ENCODE assay signal across 31 mouse cellular contexts in genomic region chr6:97411327-97411726, GRCm38 (mm10).
DNase-seq lines count a peak whose midpoint lies in the region; ATAC-seq and TF ChIP-seq lines count a peak whose summit lies in the region.
"Had no signal": no experiment of that assay in that cellular context is flagged by ENCODE, and none has a peak within 500 bp of the region (broad histone marks: within the 10 kb centered on the region; RNA-seq: fewer than 3 reads in every experiment).

No protein-coding gene starts in this region.

- H3K4me1 ChIP-seq in embryonic facial prominence, embryonic 14.5 days (ENCODE audit: control insufficient read depth, insufficient read depth, low read length): peaks cover 3% of the 10 kb centered on the region; the same call in 1 of the 2 replicates
- H3K4me1 ChIP-seq in embryonic facial prominence, embryonic 10.5 days: peaks cover 17% of the 10 kb centered on the region
- H3K4me1 ChIP-seq: embryonic facial prominence, embryonic 15.5 days had no signal

- H3K4me2 ChIP-seq in embryonic facial prominence, embryonic 14.5 days (ENCODE audit: low read depth, low read length): no peak overlapping the region
- no peak overlapping the region for H3K4me2 ChIP-seq in myocyte (ENCODE audit: low read depth)
- H3K4me2 ChIP-seq: embryonic facial prominence, embryonic 12.5 days; embryonic facial prominence, embryonic 15.5 days; forebrain, embryonic 12.5 days had no signal

- H3K4me3 ChIP-seq in embryonic facial prominence, embryonic 14.5 days (ENCODE audit: low read depth, low read length): no peak overlapping the region
- H3K4me3 ChIP-seq in embryonic facial prominence, embryonic 10.5 days: no peak overlapping the region
- no peak overlapping the region for H3K4me3 ChIP-seq in gastrocnemius, adult 2 months
- no peak overlapping the region for H3K4me3 ChIP-seq in myocyte
- H3K4me3 ChIP-seq: embryonic facial prominence, embryonic 12.5 days; embryonic facial prominence, embryonic 15.5 days; erythroblast, embryonic 14.5 days; forebrain, embryonic 10.5 days; forebrain, embryonic 12.5 days had no signal

- ATAC-seq in embryonic facial prominence, embryonic 14.5 days (ENCODE audit: low read depth): no peak
- no peak for ATAC-seq in cerebellum, adult (ENCODE audit: insufficient number of reproducible peaks, low FRiP score, low TSS enrichment)
- ATAC-seq: activated CD4-positive, CD25-positive, alpha-beta regulatory T cell, adult 4 months; CD4-positive, CD25-positive, alpha-beta regulatory T cell, adult 4 months; forebrain, embryonic 14.5 days; forebrain, embryonic 16.5 days; Patski had no signal

- H3K79me2 ChIP-seq in myocyte (ENCODE audit: control insufficient read depth, insufficient read depth): no peaks in the 10 kb centered on the region

- 71% methylated on average over 6 of the region's 6 CpGs for WGBS in embryonic facial prominence, embryonic 14.5 days
- 84% methylated on average over 6 of the region's 6 CpGs for WGBS in embryonic facial prominence, embryonic 10.5 days

- no peaks in the 10 kb centered on the region for H3K27me3 ChIP-seq in embryonic facial prominence, embryonic 14.5 days (replicated peaks; ENCODE audit: control insufficient read depth, insufficient read depth, low read length)
- no peaks in the 10 kb centered on the region for H3K27me3 ChIP-seq in embryonic facial prominence, embryonic 10.5 days (replicated peaks; ENCODE audit: low read depth, poor library complexity, severe bottlenecking)
- H3K27me3 ChIP-seq in myocyte (ENCODE audit: control insufficient read depth, insufficient read depth, insufficient read length): no peaks in the 10 kb centered on the region
- H3K27me3 ChIP-seq: CH12.LX; embryonic facial prominence, embryonic 12.5 days; embryonic facial prominence, embryonic 15.5 days; forebrain, embryonic 12.5 days; Patski had no signal

- TF ChIP-seq CTCF in gastrocnemius, adult 2 months (IDR thresholded peaks at IDR 0.05): no peak

- no peak for TF ChIP-seq POLR2A in myocyte (IDR thresholded peaks at IDR 0.05; ENCODE audit: insufficient read length, low read depth)

- no peak overlapping the region for H3K27ac ChIP-seq in embryonic facial prominence, embryonic 14.5 days (replicated peaks; ENCODE audit: low read depth, low read length)
- H3K27ac ChIP-seq in embryonic facial prominence, embryonic 10.5 days (replicated peaks): no peak overlapping the region
- H3K27ac ChIP-seq in gastrocnemius, adult 2 months: peak overlapping the region; percentile 83
- H3K27ac ChIP-seq: embryonic facial prominence, embryonic 12.5 days; embryonic facial prominence, embryonic 15.5 days; forebrain, embryonic 10.5 days; forebrain, embryonic 12.5 days had no signal

- no peak overlapping the region for H3ac ChIP-seq in myocyte (ENCODE audit: control insufficient read depth, insufficient read length)

- H3K36me3 ChIP-seq in embryonic facial prominence, embryonic 14.5 days (ENCODE audit: control insufficient read depth, insufficient read depth, low read length): no peaks in the 10 kb centered on the region
- no peaks in the 10 kb centered on the region for H3K36me3 ChIP-seq in embryonic facial prominence, embryonic 10.5 days (replicated peaks)
- no peaks in the 10 kb centered on the region for H3K36me3 ChIP-seq in myocyte (ENCODE audit: control insufficient read depth, insufficient read depth)
- H3K36me3 ChIP-seq: embryonic facial prominence, embryonic 12.5 days; embryonic facial prominence, embryonic 15.5 days; forebrain, embryonic 10.5 days; forebrain, embryonic 12.5 days; G1E had no signal

- no peak overlapping the region for H3K9ac ChIP-seq in embryonic facial prominence, embryonic 14.5 days (ENCODE audit: low read depth, low read length)
- H3K9ac ChIP-seq: embryonic facial prominence, embryonic 12.5 days; embryonic facial prominence, embryonic 15.5 days; forebrain, embryonic 12.5 days had no signal

- H3K9me3 ChIP-seq in embryonic facial prominence, embryonic 14.5 days (ENCODE audit: control insufficient read depth, low read length): no peaks in the 10 kb centered on the region
- no peaks in the 10 kb centered on the region for H3K9me3 ChIP-seq in embryonic facial prominence, embryonic 10.5 days
- H3K9me3 ChIP-seq: embryonic facial prominence, embryonic 12.5 days; embryonic facial prominence, embryonic 15.5 days; forebrain, embryonic 10.5 days; forebrain, embryonic 12.5 days had no signal

- DNase-seq in embryonic facial prominence, embryonic 14.5 days (ENCODE audit: low spot score): peak; percentile 48
- no peak for DNase-seq in embryonic facial prominence, embryonic 10.5 days (ENCODE audit: low spot score)
- peak; percentile 74 for DNase-seq in gastrocnemius, adult 2 months
- no peak for DNase-seq in gastrocnemius, postnatal 36 days
- DNase-seq in gastrocnemius, postnatal 14 days: peak; percentile 38
- DNase-seq in gastrocnemius, postnatal 10 days: no peak
- DNase-seq: adrenal gland, adult 8-10 months; adrenal gland, postnatal 14 days; adrenal gland, postnatal 36 days; B cell, adult 2 months; cerebellum, adult 11 months; cerebellum, adult 18-20 months; cerebellum, adult 8-10 months; cerebellum, adult 9-11 months; cerebellum, postnatal 14 days; cerebellum, postnatal 36 days; embryo, embryonic 11 days had no signal

- intact Hi-C loops in gastrocnemius, adult 2 months (cut with DNase I): no loop called here
- intact Hi-C loops in gastrocnemius, postnatal 36 days (cut with DNase I): loop anchor here (10.0 kb wide), 1 partner anchor 237 kb away; the partner anchor contains the start of gene Tmf1
- intact Hi-C loops in gastrocnemius, postnatal 14 days (cut with DNase I; ENCODE audit: low total_unique reads): no loop called here

TF ChIP-seq in myocyte, 11 proteins besides CTCF, POLR2A, EP300 and RAD21:
- no peak for TF ChIP-seq REST (IDR thresholded peaks at IDR 0.05; ENCODE audit: insufficient read depth, insufficient read length)
- no peak for TF ChIP-seq E2F4 (IDR thresholded peaks at IDR 0.05; ENCODE audit: insufficient read depth)
- TF ChIP-seq POLR2AphosphoS2 (IDR thresholded peaks at IDR 0.05; ENCODE audit: insufficient read length, low read depth): no peak
- TF ChIP-seq MYOD1 (IDR thresholded peaks at IDR 0.05; ENCODE audit: control insufficient read depth in 1 of 3, insufficient read length in 2 of 3, low read depth in 2 of 3): peak in 2 of 3 experiments; percentile 8 to 69
- peak in 1 of 3 experiments; percentile 69 for TF ChIP-seq MYOG (IDR thresholded peaks at IDR 0.05; ENCODE audit: control insufficient read depth in 1 of 3, insufficient read depth in 1 of 3, insufficient read length in 2 of 3, low read depth in 2 of 3)

Comparison
In these comparisons a context has a peak if more than half of its experiments do, and no peak if none do; other contexts are left out.
1. DNase-seq: peak in embryonic facial prominence, embryonic 14.5 days (single experiment), gastrocnemius, adult 2 months (single experiment) and gastrocnemius, postnatal 14 days (single experiment); none in embryonic facial prominence, embryonic 10.5 days (single experiment), gastrocnemius, postnatal 36 days (0 of 2) and gastrocnemius, postnatal 10 days (single experiment).